Mouse (Mus musculus): ENCODE results near the gene Gmppb. TPM values are rescaled to one million over a fixed set of nuclear protein-coding genes. Genes with fewer than 3 reads are reported as not detected.

Gene Gmppb
- total RNA-seq, 2 experiments from 2014 or later: 14.1 to 16.1 TPM

DNA sequence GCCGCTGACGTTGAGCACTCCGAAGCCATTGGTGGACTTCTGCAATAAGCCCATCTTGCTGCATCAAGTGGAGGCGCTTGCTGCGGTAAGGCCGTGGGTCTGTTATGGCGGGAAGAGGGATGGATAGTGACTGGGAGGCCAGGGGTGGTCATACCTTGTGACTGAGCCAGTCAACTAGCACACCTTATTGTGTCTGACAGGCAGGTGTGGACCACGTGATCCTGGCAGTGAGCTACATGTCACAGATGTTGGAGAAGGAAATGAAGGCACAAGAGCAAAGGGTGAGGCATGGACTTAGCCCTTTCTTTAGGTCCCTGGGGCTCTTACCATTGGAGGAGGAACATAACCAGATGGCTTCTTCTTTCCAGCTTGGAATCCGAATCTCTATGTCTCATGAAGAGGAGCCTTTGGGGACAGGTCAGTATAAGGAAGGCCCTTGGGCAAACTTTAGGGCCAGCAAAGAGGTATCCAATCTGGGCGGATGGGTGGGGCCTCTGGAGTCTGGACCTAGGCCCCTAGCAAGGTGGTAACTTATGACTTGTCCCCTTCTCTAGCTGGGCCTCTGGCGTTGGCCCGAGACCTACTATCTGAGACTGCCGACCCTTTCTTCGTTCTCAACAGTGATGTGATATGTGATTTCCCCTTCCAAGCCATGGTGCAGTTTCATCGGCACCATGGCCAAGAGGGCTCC is 664 bp downstream of the Gmppb start:
- ATAC-seq (replicated peaks; ENCODE audit: poor library complexity, severe bottlenecking): peak; percentile 41

DNA sequence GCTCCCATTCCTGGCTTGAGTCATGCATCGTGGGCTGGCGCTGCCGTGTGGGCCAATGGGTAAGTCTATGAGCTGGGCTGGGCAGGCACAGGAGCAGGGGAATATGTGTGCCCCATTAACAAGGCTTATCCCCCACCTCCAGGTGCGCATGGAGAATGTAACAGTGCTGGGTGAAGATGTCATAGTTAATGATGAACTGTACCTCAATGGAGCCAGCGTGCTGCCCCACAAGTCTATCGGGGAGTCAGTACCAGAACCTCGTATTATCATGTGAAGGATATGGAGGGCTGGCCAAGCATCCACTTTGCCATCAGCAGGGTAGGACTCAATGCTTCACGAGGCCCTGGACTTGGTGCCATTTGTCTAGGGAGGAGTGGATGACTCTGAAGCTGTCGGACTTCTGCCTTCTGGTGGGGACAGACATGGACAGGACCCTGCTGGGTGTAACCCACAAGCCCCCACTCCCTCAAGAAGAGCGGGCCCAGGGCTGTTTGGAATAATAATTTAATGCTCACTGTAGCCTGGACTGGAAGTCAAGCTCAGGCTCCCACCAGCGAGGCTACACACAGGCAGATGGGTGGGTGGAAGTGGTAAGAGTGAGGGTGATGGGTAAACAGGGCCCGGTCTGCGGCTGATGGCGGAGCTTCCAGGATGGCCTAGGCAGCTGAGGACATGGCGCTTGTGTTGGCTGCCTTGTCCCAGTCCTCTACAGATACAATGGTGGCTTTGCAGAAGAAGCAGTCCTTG is 2.3 kb downstream of the Gmppb start:
- ATAC-seq (replicated peaks; ENCODE audit: poor library complexity, severe bottlenecking): no peak

DNA sequence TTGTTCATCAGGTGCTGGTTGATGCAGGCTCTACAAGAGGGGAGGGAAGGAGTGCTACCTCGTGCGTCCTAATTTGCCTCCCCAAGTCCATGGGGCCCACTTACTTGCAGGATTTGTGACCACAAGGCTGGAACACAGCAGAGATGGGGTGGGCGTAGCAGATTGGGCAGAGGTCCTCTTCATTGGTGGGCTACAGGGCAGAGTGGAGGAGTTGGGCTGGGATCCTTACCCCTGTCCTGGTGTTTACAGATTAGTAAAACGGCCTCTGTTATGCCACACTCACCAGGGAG is 2.8 kb downstream of the Gmppb start:
- no peak for ATAC-seq (replicated peaks; ENCODE audit: poor library complexity, severe bottlenecking)

DNA sequence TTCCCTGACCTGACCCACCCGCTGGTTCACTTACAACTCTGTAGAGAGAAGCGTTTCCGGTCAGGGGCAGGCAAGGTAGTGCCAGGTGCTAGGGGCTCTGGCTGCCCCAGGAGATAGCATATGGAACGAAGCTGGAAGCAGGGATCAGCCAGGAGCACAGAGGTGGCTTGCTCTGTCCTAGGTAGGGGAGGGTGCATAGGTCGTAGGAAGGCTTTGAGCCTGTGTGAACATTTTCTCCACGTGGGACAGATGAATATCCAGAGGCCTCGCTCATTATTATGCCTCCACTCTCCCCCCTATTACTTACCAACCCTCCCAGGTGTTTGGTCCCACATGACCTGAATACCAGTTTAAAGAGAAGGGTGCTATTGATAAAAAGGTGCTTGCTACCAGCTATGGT is 3.4 kb downstream of the Gmppb start:
- ATAC-seq (replicated peaks; ENCODE audit: poor library complexity, severe bottlenecking): no peak

DNA sequence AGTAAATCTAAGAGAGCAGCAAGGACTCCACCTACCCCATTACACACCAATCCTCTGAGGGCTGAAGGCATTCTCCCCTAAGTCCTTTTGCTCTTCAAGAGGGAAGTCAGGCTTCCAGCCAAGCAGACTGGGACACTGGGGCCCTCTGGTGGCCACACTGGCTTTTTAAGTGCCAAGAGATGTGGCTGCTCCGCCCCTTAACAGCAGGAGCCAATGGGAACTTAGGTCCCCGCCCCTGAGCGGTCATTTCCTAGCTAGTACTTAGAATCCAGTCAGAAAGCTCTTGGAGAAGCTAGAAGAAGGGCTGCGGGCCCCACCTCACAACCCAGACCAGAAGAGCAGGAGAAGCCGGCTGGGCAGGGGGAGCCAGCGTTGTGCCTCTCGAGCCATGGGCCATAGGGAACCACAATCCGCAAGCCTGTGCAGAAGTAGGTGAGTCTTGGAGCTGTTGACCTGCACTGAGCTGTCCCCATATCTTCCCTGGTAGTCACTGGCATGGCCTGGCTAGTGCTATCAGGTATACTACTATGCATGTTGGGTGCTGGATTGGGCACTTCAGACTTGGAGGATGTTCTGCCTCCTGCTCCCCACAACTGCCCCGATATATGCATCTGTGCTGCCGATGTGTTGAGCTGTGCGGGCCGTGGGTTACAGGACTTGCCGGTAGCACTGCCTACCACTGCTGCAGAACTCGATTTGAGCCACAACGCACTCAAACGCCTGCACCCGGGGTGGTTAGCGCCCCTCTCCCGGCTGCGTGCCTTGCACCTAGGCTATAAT is 4.0 kb downstream of the Gmppb start, which contains the start of gene Amigo3:
Amigo3 (plus strand) TSS at position 275 of the 780 bp plus-strand sequence.
- ATAC-seq (replicated peaks; ENCODE audit: poor library complexity, severe bottlenecking): peak; percentile 72

DNA sequence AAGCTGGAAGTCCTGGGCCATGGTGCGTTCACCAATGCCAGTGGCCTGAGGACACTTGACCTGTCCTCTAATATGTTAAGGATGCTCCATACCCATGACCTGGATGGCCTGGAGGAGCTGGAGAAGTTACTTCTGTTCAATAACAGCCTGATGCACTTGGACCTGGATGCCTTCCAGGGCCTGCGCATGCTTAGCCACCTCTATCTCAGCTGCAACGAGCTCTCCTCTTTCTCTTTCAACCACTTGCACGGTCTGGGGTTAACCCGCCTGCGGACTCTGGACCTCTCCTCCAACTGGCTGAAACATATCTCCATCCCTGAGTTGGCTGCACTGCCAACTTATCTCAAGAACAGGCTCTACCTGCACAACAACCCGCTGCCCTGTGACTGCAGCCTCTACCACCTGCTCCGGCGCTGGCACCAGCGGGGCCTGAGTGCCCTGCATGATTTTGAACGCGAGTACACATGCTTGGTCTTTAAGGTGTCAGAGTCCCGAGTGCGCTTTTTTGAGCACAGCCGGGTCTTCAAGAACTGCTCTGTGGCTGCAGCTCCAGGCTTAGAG is 4.7 kb downstream of the Gmppb start:
- no peak for ATAC-seq (replicated peaks; ENCODE audit: poor library complexity, severe bottlenecking)

DNA sequence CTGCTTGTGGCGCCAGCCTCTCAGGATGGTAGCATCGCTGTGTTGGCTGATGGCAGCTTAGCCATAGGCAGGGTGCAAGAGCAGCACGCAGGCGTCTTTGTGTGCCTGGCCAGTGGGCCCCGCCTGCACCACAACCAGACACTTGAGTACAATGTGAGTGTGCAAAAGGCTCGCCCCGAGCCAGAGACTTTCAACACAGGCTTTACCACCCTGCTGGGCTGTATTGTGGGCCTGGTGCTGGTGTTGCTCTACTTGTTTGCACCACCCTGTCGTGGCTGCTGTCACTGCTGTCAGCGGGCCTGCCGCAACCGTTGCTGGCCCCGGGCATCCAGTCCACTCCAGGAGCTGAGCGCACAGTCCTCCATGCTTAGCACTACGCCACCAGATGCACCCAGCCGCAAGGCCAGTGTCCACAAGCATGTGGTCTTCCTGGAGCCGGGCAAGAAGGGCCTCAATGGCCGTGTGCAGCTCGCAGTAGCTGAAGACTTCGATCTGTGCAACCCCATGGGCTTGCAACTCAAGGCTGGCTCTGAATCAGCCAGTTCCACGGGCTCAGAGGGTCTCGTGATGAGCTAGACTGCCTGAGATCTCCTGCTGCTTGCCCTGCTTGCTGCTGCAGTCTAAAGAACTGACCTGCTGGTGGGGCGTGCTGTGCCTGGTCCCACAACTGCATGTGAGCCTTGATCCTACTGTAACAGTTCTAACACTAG is 5.4 kb downstream of the Gmppb start:
- ATAC-seq (replicated peaks; ENCODE audit: poor library complexity, severe bottlenecking): no peak

DNA sequence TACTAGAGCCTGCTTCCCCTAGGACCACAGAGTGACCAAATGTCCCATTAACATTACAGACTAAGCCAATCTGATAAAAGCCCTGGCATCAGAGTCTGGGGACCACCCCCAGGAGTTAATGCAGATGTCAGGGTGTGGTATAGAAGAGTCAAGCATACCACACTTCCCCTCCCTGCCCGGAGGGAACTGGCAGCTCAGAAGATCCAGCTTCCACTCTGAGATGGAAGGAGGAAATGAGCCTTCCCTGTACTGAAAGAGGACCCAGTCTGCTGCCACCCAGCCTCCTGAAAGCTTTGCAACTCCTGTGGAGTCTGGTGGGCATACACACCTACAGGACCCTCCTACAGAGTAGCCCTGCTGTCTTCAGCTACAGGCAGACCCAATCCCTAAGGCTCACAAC is 6.0 kb downstream of the Gmppb start:
- peak; percentile 22; the same call in 1 of the 2 replicates for ATAC-seq (replicated peaks; ENCODE audit: poor library complexity, severe bottlenecking)

DNA sequence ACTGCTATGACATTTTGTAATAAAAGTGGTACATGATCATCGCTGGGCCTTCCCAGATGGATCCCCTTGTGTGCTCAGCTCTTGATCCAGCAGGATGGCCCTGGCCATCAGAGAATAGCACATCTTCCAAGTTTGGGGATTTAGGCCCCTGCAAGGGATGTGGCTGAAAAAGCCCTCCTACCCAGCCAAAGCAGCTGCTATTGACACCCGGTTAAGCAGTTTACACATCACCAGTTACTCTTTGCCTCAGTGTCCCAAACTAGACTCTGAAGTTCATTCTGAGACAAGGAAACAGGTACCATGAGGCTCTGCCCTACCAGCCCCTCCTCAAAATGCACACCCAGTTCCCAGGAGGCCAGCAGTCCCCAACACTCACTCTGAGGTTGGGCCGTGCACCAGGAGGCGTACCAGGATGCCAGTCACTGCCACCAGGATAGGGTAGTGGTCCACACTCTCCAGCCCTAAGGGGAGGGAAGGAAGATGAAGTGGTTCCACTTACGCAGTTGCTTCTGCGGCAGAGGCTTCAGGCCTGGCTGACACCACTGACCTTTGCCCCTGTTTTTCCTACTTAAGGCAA is 6.7 kb downstream of the Gmppb start:
- no peak for ATAC-seq (replicated peaks; ENCODE audit: poor library complexity, severe bottlenecking)

DNA sequence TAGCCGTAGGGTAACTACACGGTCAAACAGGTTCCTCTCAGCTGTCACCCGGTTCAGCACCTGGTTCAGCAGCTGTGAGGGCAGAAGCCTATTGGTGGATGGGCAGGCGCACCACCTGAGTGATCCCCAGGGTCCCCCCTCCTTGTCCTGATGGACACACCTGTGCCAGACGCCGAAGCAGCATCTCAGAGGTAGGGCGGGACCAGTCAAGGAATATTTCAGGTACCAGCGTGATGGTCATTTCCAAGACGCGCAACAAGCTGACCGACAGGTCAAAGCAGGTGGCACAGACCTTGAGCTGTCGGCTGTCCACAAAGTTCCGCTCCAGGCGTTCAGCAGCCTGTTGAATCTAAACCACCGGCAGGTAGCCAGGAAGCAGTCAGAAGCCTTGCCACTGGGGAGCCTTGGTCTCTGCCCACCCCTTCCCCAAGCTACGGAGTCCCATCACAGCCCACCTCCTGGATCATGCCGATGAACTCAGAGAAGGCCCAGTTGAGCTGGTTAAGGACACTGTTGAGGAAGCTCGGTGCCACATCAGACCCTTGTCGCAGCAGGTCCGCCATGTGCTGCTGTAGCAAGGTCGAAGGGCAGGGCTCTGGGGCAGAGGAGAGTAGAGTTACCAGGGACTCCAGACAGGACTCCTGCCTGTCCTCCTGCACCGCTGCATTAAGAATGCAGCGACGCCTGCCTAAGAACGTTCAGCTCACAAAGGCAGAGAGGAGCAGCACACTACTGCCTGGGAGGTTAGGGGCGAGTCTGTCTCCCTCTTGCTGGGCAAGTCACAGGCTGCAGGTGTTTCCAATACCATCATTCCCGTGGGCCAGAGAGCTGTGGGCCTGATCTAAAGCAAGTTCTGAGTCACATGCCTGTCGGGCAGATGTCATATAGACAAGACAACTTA is 7.6 kb downstream of the Gmppb start:
- no peak for ATAC-seq (replicated peaks; ENCODE audit: poor library complexity, severe bottlenecking)

DNA sequence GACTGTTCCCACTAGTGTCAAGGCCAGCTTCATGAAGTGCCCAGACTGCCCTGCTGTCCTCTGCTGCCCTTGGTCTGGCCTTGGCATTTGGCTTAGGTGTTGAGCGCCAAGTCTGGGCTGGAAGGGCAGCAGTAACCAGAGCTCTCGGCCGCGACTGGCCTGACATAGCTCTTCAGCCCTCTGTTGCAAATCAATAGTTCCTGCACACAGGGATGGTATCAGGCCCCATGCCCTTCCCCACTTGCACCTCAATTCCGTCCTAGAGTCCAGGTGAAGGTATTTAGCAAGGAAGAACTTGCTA is 8.2 kb downstream of the Gmppb start:
- no peak for ATAC-seq (replicated peaks; ENCODE audit: poor library complexity, severe bottlenecking)

DNA sequence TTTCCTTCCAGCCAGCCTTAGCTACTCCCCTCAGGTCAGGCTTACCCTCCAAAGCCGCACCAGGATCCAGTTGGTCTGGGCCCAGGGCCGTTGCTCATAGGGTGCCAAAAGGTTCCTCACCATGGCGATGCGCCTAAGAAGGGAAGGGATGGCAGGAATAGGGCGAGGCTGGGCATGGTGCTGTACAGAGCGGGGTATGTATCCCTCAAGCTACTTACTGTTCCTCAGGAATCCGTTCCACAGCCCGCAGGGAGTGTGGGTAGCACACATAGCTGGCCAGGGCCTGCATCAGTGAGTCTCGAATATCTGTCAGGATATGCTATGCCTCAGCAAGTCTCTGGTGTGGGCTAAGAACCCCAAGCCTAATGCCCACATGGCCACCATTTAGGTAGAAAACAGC is 9.2 kb downstream of the Gmppb start:
- no peak for ATAC-seq (replicated peaks; ENCODE audit: poor library complexity, severe bottlenecking)

DNA sequence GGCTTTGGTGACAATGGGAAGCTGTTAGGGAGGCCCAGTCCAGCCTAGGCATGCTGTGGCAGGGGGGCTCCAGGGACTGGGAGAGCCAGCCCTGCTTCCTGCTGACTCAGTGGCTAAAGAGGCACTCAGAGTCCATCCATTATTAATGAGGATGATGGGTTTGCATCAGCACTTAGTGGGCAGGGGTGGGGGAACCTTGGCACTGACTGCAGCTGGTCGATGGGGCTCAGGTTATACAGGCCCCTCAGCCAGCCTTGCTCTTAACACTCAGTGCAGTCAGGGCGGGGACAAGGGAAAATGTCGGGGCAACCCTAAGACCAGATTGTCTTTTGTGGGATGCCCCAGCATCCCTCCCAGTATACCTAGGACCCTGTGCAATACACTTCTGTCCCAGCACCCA is 13.1 kb downstream of the Gmppb start:
- ATAC-seq (replicated peaks; ENCODE audit: poor library complexity, severe bottlenecking): no peak

DNA sequence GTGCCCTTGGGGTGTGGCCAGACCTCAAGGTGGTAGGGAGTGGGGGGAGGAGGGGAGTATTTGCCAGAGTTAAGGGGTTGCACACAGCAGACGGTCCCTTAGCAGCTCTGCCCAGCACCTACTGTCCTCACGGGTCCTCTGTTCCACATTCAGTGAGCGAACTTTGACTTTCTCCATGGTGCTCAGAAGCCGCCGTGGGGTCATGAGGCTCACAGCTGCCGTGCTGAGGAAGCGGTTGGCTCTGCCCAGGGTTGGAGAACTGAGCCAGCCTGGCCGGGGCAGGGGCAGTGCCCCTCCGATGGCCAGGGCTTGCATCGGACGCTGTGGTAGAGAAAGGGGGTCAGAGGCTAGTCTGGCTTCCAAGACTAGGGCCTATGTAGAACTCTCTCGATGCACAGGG is 14.3 kb downstream of the Gmppb start:
- no peak for ATAC-seq (replicated peaks; ENCODE audit: poor library complexity, severe bottlenecking)

DNA sequence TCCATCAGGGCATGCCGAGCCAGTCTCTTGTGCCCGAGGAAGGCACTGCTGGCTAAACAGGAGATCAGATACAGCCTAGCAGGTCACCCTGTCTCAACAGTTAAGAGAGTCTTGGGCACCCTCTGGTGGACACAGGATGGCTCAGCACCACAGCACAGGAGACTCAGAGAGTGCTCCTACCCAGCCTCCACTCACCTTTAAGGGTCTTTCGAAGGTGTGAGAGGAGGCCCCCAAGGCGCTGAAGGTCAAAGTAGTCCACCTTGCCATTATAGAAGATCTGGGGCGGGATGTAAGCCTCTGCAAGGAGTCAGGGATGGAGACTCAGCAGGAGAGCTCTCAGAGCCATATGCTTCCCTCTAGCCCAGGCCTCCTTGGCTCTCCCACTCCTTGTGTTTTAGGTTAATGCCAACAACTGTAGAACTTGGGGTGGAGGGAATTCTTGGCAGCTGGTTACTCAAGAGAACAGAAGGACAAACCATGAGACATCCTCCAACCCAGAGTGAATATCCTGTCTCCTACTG is 16.5 kb downstream of the Gmppb start:
- peak; percentile 70 for ATAC-seq (replicated peaks; ENCODE audit: poor library complexity, severe bottlenecking)

DNA sequence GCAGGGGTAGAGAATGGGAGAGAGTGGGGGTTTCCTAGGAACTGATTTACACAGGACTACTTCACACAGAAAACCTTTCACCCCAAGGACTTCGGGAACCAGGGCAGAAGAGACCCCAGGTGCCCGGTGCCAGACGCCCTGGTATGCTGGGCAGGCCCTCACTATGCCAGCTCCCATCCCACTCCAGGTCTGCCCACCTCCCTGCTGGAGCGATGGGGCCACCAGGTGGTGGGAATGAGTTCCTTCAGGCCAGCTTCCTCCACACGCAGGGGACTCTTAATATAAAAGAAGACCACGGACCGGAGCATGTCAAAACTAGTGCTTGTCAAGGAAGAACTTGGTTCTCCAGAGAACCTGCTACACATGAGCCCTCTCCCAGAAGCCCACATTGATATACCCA is 18.2 kb downstream of the Gmppb start:
- no peak for ATAC-seq (replicated peaks; ENCODE audit: poor library complexity, severe bottlenecking)

DNA sequence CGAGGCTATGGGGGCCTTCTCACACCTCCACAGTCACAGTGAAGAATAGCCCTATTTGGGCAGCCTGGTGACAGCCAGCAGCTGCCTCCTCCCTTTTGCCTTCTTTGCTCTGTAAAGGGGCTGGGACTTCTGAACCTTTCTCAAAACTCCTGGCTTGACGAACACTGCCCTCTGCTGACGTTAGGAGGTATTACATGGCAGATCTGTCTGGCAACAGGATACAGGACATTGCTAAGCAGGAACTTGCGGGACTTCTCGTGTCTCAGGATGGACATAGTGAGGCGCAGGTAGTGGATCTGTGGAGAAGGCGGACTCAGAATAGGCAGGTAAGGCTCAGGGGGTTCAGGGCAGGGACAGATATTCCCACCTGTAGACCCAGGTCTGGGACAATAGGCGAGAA is 18.9 kb downstream of the Gmppb start:
- peak; percentile 76 for ATAC-seq (replicated peaks; ENCODE audit: poor library complexity, severe bottlenecking)

DNA sequence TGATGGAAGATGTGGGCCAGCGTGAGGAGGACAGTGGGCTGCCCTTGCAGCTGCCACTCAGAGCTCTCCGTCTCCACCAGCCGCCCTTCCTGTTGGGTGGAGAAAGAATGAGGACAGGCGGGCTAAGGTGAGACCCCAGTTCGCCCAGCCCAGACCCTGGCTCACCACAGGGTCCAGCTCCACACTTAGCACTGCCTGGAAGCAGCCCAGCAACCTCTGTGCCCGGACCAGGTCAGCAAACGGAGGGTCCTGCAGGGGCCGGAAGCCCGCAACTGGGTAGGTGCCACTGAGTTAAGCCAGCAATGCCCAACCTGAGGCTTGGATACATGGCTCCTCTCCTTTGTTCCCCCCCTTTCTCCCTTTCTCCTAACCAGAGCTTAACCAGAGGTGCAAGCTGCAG is 20.0 kb downstream of the Gmppb start:
- ATAC-seq (replicated peaks; ENCODE audit: poor library complexity, severe bottlenecking): no peak

DNA sequence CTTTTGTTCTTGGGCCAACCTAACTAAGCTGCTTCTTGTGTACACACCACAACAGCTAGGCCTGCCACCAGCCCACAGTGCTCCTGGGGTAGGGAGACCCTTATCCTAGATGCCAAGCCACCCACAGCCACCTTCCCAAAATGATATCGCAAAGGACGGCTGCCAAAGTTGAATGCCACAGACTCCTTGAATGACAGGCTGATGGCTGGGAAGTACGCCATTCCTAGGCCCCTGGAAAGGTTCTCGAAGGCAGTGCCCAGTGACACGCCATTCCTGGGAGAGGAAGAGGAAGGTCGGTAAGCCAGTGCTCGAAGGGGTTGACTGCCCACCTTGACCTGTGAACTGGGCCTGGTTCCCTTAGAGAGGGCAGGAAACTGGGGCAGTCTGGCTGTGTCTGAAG is 20.5 kb downstream of the Gmppb start:
- ATAC-seq (replicated peaks; ENCODE audit: poor library complexity, severe bottlenecking): no peak

Measured in granulocyte monocyte progenitor cell, adult 5-6 weeks (primary cell).